Mouse (Mus musculus) lung, postnatal 0 days (tissue): ENCODE measurements around the gene Spry1.

Experiments used
- CTCF ChIP-seq: IDR thresholded peaks from 2 replicates; pipeline ENCODE4 v1.5.1; 2016; ENCODE audit warnings: antibody characterized with exemption, mild to moderate bottlenecking
- EP300 ChIP-seq: IDR thresholded peaks from 2 replicates; pipeline ENCODE4 v1.6.1; 2016; ENCODE audit warnings: antibody characterized with exemption, mild to moderate bottlenecking, control low read depth

GRCm38 (mm10) chr3:37667119-37667467 lies 27.3 kb downstream of the Spry1 start:
- no peak for TF ChIP-seq EP300
- no peak for TF ChIP-seq CTCF
